Comparison of ENCODE assay signal across 9 mouse cellular contexts in the genomic region with DNA sequence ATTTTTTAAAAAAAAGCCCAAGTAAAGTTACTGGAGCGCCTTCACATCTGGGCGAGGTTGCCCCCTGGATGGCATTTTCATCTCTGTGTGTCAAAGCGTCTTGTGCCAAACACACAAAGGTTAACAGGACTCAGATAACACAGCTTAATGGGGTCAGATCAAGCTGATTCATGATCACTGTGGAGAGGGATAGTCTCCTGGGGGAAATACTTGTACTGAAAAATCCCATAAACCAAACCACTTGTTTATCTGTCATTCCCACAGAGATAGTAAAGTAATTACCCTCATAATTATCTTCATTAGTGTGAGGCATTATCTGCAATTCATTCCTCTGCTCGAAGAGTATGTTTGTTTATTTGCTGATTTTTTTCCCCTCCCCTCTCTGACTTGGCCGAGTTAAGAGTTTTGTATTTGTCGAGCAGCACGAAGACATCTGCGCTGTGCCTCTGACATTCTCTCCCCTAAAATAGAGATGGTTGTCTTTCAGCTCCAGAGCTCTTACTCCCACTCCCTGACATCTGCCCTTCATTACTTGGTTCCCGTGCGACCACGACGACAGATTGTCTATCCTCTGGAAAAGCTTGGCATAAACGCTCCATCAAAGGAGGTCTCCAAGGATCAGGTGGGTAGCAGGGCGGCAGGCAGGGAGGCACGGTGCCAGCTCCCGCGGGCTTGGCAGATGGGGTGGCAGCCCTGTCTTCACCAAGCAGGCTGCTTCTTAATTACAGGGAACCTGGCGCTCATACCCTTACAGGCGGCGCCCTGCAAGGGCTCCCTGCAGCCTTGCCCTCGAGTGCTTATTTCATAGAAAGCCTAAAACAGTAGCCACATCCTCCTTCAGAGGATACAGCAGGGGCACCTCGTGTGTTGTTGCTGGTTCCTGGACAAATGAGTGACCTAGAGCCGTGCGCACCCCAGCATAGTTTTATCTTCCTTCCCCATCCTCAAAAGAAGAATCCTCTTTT.
A peak's percentile ranks its signal among the peaks of the same experiment; 100 is the strongest.
DNase-seq lines count a peak whose midpoint lies in the region; ATAC-seq and TF ChIP-seq lines count a peak whose summit lies in the region.
"Had no signal": no experiment of that assay in that cellular context is flagged by ENCODE, and none has a peak within 500 bp of the region (broad histone marks: within the 10 kb centered on the region; RNA-seq: fewer than 3 reads in every experiment).

No protein-coding gene starts in this region.

- no peaks in the 10 kb centered on the region for H3K27me3 ChIP-seq in ES-Bruce4 (ENCODE audit: control insufficient read depth, insufficient read depth, low read length, poor library complexity, severe bottlenecking)
- H3K27me3 ChIP-seq in embryonic facial prominence, embryonic 13.5 days, result peaks cover 4% of the 10 kb centered on the region
- no peaks in the 10 kb centered on the region for H3K27me3 ChIP-seq in midbrain, embryonic 14.5 days (ENCODE audit: control insufficient read depth, insufficient read depth, low read length)
- H3K27me3 ChIP-seq: liver, embryonic 13.5 days had no signal

- peak; percentile 7 for DNase-seq in adrenal gland, adult 2 months
- no peak for DNase-seq in adrenal gland, adult 8-10 months
- peak; percentile 2 to 4 for DNase-seq in kidney, postnatal 36 days
- DNase-seq in midbrain, embryonic 14.5 days, result peak; percentile 74
- no peak for DNase-seq in spleen, adult 12 weeks (ENCODE audit: low spot score)
- DNase-seq: liver, embryonic 13.5 days had no signal

- H3K4me2 ChIP-seq in embryonic facial prominence, embryonic 13.5 days, result peak overlapping the region; percentile 49
- H3K4me2 ChIP-seq in midbrain, embryonic 14.5 days (ENCODE audit: low read length), result peak overlapping the region; percentile 26; the same call in 1 of the 2 replicates
- H3K4me2 ChIP-seq: liver, embryonic 13.5 days had no signal

- H3K9ac ChIP-seq in ES-Bruce4 (ENCODE audit: low read depth, poor library complexity, severe bottlenecking), result no peak overlapping the region
- no peak overlapping the region for H3K9ac ChIP-seq in embryonic facial prominence, embryonic 13.5 days
- H3K9ac ChIP-seq in midbrain, embryonic 14.5 days (replicated peaks; ENCODE audit: low read length), result no peak overlapping the region
- H3K9ac ChIP-seq: liver, embryonic 13.5 days had no signal

- TF ChIP-seq EP300 in ES-Bruce4 (IDR thresholded peaks at IDR 0.05; ENCODE audit: insufficient read depth, low read depth, low read length), result no peak

- no peaks in the 10 kb centered on the region for H3K36me3 ChIP-seq in ES-Bruce4 (ENCODE audit: control insufficient read depth, insufficient read depth, low read length, poor library complexity, severe bottlenecking)
- H3K36me3 ChIP-seq in embryonic facial prominence, embryonic 13.5 days, result no peaks in the 10 kb centered on the region
- H3K36me3 ChIP-seq in midbrain, embryonic 14.5 days (ENCODE audit: control insufficient read depth, insufficient read depth, low read length), result no peaks in the 10 kb centered on the region
- H3K36me3 ChIP-seq: liver, embryonic 13.5 days had no signal

- no peaks in the 10 kb centered on the region for H3K9me3 ChIP-seq in ES-Bruce4 (replicated peaks; ENCODE audit: control insufficient read depth, insufficient read depth, low read length, poor library complexity, severe bottlenecking)
- no peaks in the 10 kb centered on the region for H3K9me3 ChIP-seq in embryonic facial prominence, embryonic 13.5 days
- H3K9me3 ChIP-seq in midbrain, embryonic 14.5 days (ENCODE audit: control insufficient read depth, low read length), result no peaks in the 10 kb centered on the region
- H3K9me3 ChIP-seq: liver, embryonic 13.5 days had no signal

- H3K4me3 ChIP-seq in ES-Bruce4 (ENCODE audit: low read depth, low read length), result peak overlapping the region; percentile 26
- peak overlapping the region; percentile 14; the same call in 1 of the 2 replicates for H3K4me3 ChIP-seq in embryonic facial prominence, embryonic 13.5 days
- H3K4me3 ChIP-seq in midbrain, embryonic 14.5 days (replicated peaks; ENCODE audit: low read depth, low read length), result no peak overlapping the region
- H3K4me3 ChIP-seq: liver, embryonic 13.5 days had no signal

- 29% methylated on average over 24 of the region's 24 CpGs for WGBS in embryonic facial prominence, embryonic 13.5 days
- 44% methylated on average over 24 of the region's 24 CpGs for WGBS in midbrain, embryonic 14.5 days

- H3K4me1 ChIP-seq in ES-Bruce4 (ENCODE audit: control insufficient read depth, insufficient read depth, low read length), result no peaks in the 10 kb centered on the region
- peaks cover 12% of the 10 kb centered on the region for H3K4me1 ChIP-seq in embryonic facial prominence, embryonic 13.5 days
- H3K4me1 ChIP-seq in midbrain, embryonic 14.5 days (ENCODE audit: control insufficient read depth, insufficient read depth, low read length), result peaks cover 5% of the 10 kb centered on the region; the same call in 1 of the 2 replicates
- H3K4me1 ChIP-seq: liver, embryonic 13.5 days had no signal

- no peak overlapping the region for H3K27ac ChIP-seq in ES-Bruce4 (ENCODE audit: insufficient read depth, low read length)
- H3K27ac ChIP-seq in embryonic facial prominence, embryonic 13.5 days, result no peak overlapping the region
- no peak overlapping the region; the same call in 1 of the 2 replicates for H3K27ac ChIP-seq in midbrain, embryonic 14.5 days (replicated peaks; ENCODE audit: low read depth, low read length)
- H3K27ac ChIP-seq: liver, embryonic 13.5 days had no signal

- no peak for TF ChIP-seq POLR2A in ES-Bruce4 (IDR thresholded peaks at IDR 0.05; ENCODE audit: insufficient read depth, low read length)

- no peak for ATAC-seq in embryonic facial prominence, embryonic 13.5 days (ENCODE audit: insufficient number of reproducible peaks, insufficient read depth, low FRiP score, low TSS enrichment, low read depth)
- ATAC-seq in midbrain, embryonic 14.5 days (ENCODE audit: low FRiP score, low TSS enrichment), result peak; percentile 67; the same call in 1 of the 2 replicates
- ATAC-seq in megakaryocyte-erythroid progenitor cell, adult 5-6 weeks (replicated peaks; ENCODE audit: low FRiP score, low TSS enrichment, poor library complexity, severe bottlenecking), result no peak

- TF ChIP-seq CTCF in ES-Bruce4 (IDR thresholded peaks at IDR 0.05; ENCODE audit: low read depth, low read length), result no peak

Comparison
In these comparisons a context has a peak if more than half of its experiments do, and no peak if none do; other contexts are left out.
1. DNase-seq: peak in adrenal gland, adult 2 months (single experiment), kidney, postnatal 36 days (2 of 2) and midbrain, embryonic 14.5 days (single experiment); none in adrenal gland, adult 8-10 months (single experiment) and spleen, adult 12 weeks (single experiment).